Mouse (Mus musculus) thymus, postnatal 0 days (tissue): ENCODE measurements around the gene Zfp976. TPM values are rescaled to one million over a fixed set of nuclear protein-coding genes. Genes with fewer than 3 reads are reported as not detected.
"Not testable (repeated sequence)": the region's sequence is repeated elsewhere in the genome, so short reads cannot be mapped to it uniquely, and the experiment has no call there.

ENCODE experiments used
- DNase-seq: peaks from one replicate; pipeline ENCODE4 v3.0.0-alpha.2; 2015; ENCODE audit warnings: low spot score
- microRNA-seq: library from miRNA; unstranded; fragments of <30 nt; microRNA quantifications from one replicate; pipeline ENCODE4, GENCODE M21; 2016; ENCODE audit warnings: borderline number of aligned reads
- polyA plus RNA-seq: library from polyadenylated mRNA; unstranded; fragments of >200 nt; fragmentation: Nextera tagmentation; extraction: Ambion mirVana; gene quantifications from 2 replicates; pipeline ENCODE4 v1.2.1, GENCODE M21; 2015

Zfp976 gene
- polyA plus RNA-seq: 0.90 and 0.98 TPM in 2 replicates

DNA sequence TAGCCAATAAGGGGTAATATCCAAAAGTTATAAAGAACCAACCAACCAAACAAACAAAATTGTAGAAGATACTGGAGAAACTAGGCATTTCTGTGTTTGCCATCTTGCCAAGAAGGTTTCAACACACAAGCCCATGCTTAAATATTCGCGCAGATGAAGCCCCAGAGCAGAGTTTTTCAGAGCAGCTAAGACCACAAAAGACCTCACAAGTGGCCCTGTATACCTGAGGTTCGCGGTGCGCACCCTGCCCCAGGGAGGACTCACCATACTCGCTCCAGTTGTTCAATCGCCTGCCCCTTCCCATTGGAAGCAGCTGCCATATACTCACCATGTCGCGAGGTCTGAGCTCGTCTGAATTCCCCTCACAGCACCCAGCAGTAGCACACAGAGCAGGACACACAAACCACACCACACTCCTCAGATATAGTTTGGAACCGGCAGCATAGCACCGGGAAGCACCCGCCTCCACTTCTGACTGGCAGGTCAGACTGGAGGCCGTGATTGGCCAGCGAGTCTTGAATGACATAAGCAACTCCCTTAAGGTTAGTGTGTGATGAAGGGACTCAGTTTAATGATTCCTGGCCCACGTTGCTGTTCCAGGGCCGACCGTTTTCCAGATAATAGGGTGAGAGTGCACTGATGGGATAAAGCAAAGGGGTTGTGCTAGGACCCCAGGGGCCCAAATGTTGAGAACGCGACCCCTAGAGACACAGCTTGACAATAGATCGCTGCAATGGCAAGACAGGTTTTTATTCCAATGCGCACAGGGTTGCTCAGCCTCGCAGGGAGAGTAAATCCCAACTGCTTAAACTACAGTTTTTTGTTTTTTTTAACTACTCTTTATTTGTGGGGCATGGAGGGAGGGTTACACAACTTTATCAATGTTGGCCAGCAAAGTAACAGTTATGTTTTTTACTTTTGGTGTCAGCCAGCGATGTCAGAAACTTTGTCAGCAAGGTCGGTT, at the start of gene Zfp976:
Gene Zfp976, minus strand, starts transcription at position 437 of the 964 bp plus-strand sequence.
- peak; percentile 70 for DNase-seq

GRCm38 (mm10) chr7:42680081-42680480, 37.7 kb upstream of the Zfp976 start:
- not testable (repeated sequence) for DNase-seq

DNA sequence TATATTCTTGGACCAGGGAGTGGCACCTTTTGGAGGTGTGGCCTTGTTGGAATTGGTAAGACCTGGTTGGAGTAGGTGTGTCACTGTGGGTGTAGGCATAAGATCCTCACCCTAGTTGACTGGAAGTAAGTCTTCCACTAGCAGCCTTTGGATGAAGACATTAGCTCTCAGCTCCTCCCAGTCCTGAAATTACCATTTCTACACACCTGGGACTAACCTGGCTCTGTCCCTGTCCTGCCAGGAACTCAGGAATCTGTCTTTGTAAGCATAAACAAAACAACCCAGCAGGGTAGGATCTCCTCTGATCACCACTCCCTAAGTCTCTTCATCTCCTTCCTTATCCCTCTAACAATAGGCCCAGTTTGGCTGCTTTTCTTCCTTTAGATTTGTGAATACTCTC, 37.3 kb upstream of the Zfp976 start:
- not testable (repeated sequence) for DNase-seq

DNA sequence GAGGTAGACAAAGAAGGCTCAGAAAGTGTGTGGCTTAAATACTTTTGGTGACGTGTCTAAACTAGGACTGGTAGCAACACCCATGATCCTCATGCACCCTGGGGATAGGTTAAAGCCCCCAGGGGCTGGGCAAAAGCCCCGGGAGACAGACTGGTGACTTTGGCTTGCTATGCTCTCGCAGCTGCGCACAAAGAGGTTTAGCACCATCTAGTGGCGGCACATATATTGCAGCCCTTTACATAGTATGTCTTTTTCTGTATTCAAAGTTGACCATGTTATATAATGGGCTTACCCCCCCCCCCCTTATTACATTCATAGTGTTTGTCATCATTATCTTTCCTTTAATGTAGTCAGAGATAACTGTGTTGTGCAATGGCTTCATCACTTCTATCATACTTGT, 17.8 kb upstream of the Zfp976 start:
- peak; percentile 18 for DNase-seq

- DNase-seq: not testable (repeated sequence)
Measured at GRCm38 (mm10) chr7:42655211-42655610, 12.8 kb upstream of the Zfp976 start.

DNA sequence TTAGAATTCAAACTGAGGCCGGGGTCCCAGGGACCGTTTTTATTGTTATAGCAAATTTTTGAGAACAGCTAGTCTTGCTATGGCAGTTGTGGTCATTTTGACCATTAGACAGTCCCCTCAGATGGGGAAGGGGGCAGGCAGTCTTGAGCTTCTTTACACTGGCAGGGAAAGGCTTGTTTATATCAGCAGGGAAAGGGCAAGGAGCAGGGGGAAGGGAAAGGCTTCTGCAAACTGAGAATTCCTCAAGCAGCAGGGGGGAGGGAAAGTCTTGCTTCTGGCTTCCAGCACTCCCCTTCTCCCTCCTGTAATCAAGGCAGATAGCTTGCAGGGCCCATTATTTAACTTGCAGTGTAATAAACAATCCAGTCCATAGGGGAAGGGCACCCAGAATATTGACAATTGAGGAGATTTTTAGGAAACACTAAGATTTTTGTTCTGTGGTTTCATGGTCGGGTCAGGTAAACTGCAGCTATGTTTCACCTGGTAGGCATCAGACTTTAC, 782 bp upstream of the Zfp976 start:
- not testable (repeated sequence) for DNase-seq

DNA sequence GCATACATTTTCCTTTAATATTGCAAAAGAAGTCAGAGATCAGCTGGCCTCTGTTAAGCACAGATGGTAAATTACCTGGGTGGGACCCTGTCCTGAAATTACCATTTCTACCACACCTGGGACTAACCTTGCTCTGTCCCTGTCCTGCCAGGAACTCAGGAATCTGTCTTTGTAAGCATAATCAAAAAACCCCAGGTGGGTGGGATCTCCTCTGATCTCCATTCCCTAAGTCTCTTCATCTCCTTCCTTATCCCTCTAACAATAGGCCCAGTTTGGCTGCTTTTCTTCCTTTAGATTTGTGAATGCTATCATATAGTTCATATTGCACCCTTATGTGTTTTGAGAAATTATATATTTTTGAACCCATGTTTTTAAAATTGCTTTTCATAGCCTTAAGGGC, 11.4 kb downstream of the Zfp976 start:
- not testable (repeated sequence) for DNase-seq

DNA sequence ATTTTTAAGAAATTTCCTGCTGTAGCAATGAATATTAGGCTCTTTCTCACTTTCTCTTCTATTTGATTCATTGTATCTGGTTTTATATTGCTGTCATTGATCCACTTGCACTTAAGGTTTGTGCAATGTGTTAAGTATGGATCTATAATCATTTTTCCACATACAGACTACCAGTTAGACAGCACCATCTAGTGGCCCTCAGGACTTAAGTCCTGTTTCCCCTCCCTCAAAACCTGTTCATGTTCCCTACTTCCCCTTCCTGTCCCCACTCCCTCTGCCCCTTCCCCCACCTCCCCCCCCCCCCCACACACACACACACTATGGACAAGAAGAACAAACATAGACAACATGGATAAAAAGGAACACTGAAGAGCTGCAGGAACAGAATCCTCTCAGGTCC, 46.7 kb downstream of the Zfp976 start:
- DNase-seq: not testable (repeated sequence)

GRCm38 (mm10) chr7:42592413-42592812, 50.0 kb downstream of the Zfp976 start, which contains the start of gene Zfp977:
Gene Zfp977 (minus strand): TSS chr7:42592547.
- not testable (repeated sequence) for DNase-seq

DNA sequence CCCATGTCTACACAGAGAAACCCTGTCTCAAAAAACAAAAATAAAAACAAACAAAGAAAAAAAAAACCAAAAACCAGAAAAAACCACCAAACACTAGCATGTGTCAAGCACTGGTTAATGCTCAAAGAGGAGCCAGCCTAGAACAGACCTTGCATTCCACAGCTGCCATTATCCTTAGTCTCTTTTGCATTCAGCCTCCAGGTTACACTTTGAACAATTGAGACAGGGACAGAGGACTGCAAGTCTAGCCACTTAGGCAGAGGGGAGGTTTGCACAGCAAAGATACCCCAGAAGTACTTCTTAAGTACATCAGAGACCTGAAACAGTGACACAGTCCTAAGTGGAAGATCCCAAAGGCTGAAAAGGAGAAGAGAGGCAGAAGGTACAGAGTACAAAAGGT, 51.1 kb downstream of the Zfp976 start:
- not testable (repeated sequence) for DNase-seq

DNA sequence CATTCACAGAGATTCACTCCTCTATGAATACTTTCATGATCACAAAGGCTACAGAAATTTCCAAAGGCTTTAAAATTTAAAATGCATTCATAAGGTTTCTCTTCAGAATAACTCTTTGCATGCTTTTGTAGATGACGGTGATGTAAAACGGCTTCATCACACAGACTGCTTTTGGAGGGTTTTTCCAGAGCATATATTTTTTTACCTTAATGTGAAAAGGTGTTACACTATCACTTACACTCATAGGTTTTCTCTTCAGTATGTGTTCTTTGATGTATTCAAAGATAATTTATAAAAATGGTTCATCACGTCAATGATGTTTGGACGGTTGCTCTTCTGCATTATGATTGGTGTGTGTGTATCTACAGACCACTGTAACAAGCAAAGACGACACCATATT, 63.9 kb downstream of the Zfp976 start, which contains the start of gene Gm21028:
Gene Gm21028, minus strand, starts transcription at position 101 of the 400 bp plus-strand sequence.
- DNase-seq: no peak

Small RNA genes within 50 kb of the gene (microRNA-seq; reads per million reads assigned to microRNA genes)
- gene Gm24938: not detected

Other genes with a start within 250 kb of the Zfp976 start
- not detected in 2 replicates for gene 4933421I07Rik, start 194.5 kb downstream of the Zfp976 start, polyA plus RNA-seq
- gene Zfp141, start 136.8 kb downstream of the Zfp976 start, polyA plus RNA-seq: 6.6 and 7.1 TPM in 2 replicates
- gene Gm21028, start 64.0 kb downstream of the Zfp976 start, polyA plus RNA-seq: not detected in 2 replicates
- 0.28 and 0.31 TPM in 2 replicates for gene Zfp977, start 50.0 kb downstream of the Zfp976 start, polyA plus RNA-seq
- gene Zfp975, start 50.2 kb upstream of the Zfp976 start, polyA plus RNA-seq: 2.2 and 2.7 TPM in 2 replicates
- not detected in 2 replicates for gene Gm17067, start 84.4 kb upstream of the Zfp976 start, polyA plus RNA-seq
- gene Vmn2r62, start 150.9 kb upstream of the Zfp976 start, polyA plus RNA-seq: not detected in 2 replicates
- not detected in 2 replicates for gene Gm2381, start 224.6 kb upstream of the Zfp976 start, polyA plus RNA-seq